Mouse (Mus musculus) lung, embryonic 14.5 days (tissue): Measurements from ENCODE around the gene Fam169b. TPM values are rescaled to one million over a fixed set of nuclear protein-coding genes. Genes with fewer than 3 reads are reported as not detected.

Source experiments
- ATAC-seq: fragments of 200-750 bp; cut with Nextera tagmentation; 2 replicates; pipeline ENCODE4 v1.8.0; 2017; ENCODE audit warnings: mild to moderate bottlenecking, moderate TSS enrichment, moderate library complexity; ENCODE audit not compliant: insufficient read depth
- DNase-seq: peaks from one replicate; pipeline ENCODE4 v3.0.0-alpha.2; 2015
- H3K27ac ChIP-seq: fragments of 300-500 bp; sonication (generic); 2 replicates; pipeline ENCODE4 v1.5.1; 2014; ENCODE audit warnings: low read depth, mild to moderate bottlenecking, moderate library complexity
- H3K27me3 ChIP-seq: fragments of 300-500 bp; sonication (generic); 2 replicates; pipeline ENCODE4 v1.6.1; 2014; ENCODE audit warnings: low read length, control low read depth; ENCODE audit not compliant: insufficient read depth
- H3K36me3 ChIP-seq: fragments of 300-500 bp; sonication (generic); 2 replicates; pipeline ENCODE4 v1.6.1; 2014; ENCODE audit warnings: control low read depth; ENCODE audit not compliant: insufficient read depth
- H3K4me1 ChIP-seq: fragments of 300-500 bp; sonication (generic); 2 replicates; pipeline ENCODE4 v1.6.1; 2014; ENCODE audit warnings: antibody characterized with exemption, control low read depth; ENCODE audit not compliant: insufficient read depth
- H3K4me2 ChIP-seq: fragments of 300-500 bp; sonication (generic); 2 replicates; pipeline ENCODE4 v1.6.1; 2014; ENCODE audit warnings: mild to moderate bottlenecking
- H3K4me3 ChIP-seq: fragments of 300-500 bp; sonication (generic); 2 replicates; pipeline ENCODE4 v1.5.1; 2014; ENCODE audit warnings: low read depth, low read length
- H3K9ac ChIP-seq: fragments of 300-500 bp; sonication (generic); 2 replicates; pipeline ENCODE4 v1.6.1; 2014
- H3K9me3 ChIP-seq: fragments of 300-500 bp; sonication (generic); 2 replicates; pipeline ENCODE4 v1.6.1; 2016; ENCODE audit warnings: low read depth, low read length, control low read depth
- CTCF ChIP-seq: IDR thresholded peaks from 2 replicates; pipeline ENCODE4 v1.5.1; 2016; ENCODE audit warnings: antibody characterized with exemption, low read depth
- WGBS: fragments of 180-500 bp; shearing (Covaris S2); extraction: QIAGEN DNeasy Blood & Tissue Kit; methylation state at CpG from one replicate; pipeline ENCODE4 v1.1.7; 2014; 5-methylcytosine and 5-hydroxymethylcytosine counted together
- polyA plus RNA-seq: library from polyadenylated mRNA; unstranded; fragments of >200 nt; fragmentation: Nextera tagmentation; extraction: Ambion mirVana; gene quantifications from 2 replicates; pipeline ENCODE4 v1.2.1, GENCODE M21; 2014

Fam169b gene
- polyA plus RNA-seq, 1 experiment from 2014 or later: 1.5 TPM

GRCm38 (mm10) chr7:68365711-68366110, 92.1 kb downstream of the Fam169b start:
- TF ChIP-seq CTCF: no peak
- Histone ChIP-seq H3K36me3 (no peaks in the 10 kb centered on the region), H3K4me3 (no peak overlapping the region), H3K27me3 (peaks cover under 1% of the 10 kb centered on the region; the same call in 1 of the 2 replicates), H3K9me3 (no peaks in the 10 kb centered on the region), H3K27ac (no peak overlapping the region), H3K4me1 (no peaks in the 10 kb centered on the region), H3K4me2 (no peak overlapping the region), H3K9ac (no peak overlapping the region)
- 69% methylated on average over 9 of the region's 9 CpGs for WGBS
- DNase-seq: peak; percentile 70
- no peak for ATAC-seq

- Histone ChIP-seq H3K9me3 (no peaks in the 10 kb centered on the region), H3K4me2 (no peak overlapping the region), H3K27me3 (peaks cover 15% of the 10 kb centered on the region), H3K4me3 (no peak overlapping the region), H3K27ac (no peak overlapping the region), H3K9ac (no peak overlapping the region), H3K4me1 (no peaks in the 10 kb centered on the region), H3K36me3 (no peaks in the 10 kb centered on the region)
- no peak for TF ChIP-seq CTCF
- ATAC-seq (no peak), DNase-seq (no peak)
- 78% methylated on average over 12 of the region's 12 CpGs for WGBS
These were observed 95.3 kb downstream of the Fam169b start for GRCm38 (mm10) chr7:68368948-68369347.

- ATAC-seq (peak; percentile 62; the same call in 1 of the 2 replicates), DNase-seq (peak; percentile 96)
- peak overlapping the region; percentile 26; the same call in 1 of the 2 replicates for H3K4me3 ChIP-seq
- 1% methylated on average over 12 of the region's 13 CpGs for WGBS
- H3K4me1 ChIP-seq: no peaks in the 10 kb centered on the region
- no peaks in the 10 kb centered on the region for H3K36me3 ChIP-seq
- H3K9ac ChIP-seq: no peak overlapping the region
- H3K4me2 ChIP-seq: peak overlapping the region; percentile 55
- no peak overlapping the region for H3K27ac ChIP-seq
- peaks cover 15% of the 10 kb centered on the region for H3K27me3 ChIP-seq
- no peaks in the 10 kb centered on the region for H3K9me3 ChIP-seq
- TF ChIP-seq CTCF: peak; percentile 97
These were observed 96.1 kb downstream of the Fam169b start for GRCm38 (mm10) chr7:68369694-68370093.

- H3K27ac ChIP-seq: no peak overlapping the region
- no peak overlapping the region for H3K4me3 ChIP-seq
- TF ChIP-seq CTCF: peak; percentile 92
- no peaks in the 10 kb centered on the region for H3K36me3 ChIP-seq
- H3K27me3 ChIP-seq: peaks cover 15% of the 10 kb centered on the region
- 15% methylated on average over 16 of the region's 16 CpGs for WGBS
- DNase-seq (peak; percentile 96), ATAC-seq (peak; percentile 52; the same call in 1 of the 2 replicates)
- H3K4me1 ChIP-seq: no peaks in the 10 kb centered on the region
- H3K9me3 ChIP-seq: no peaks in the 10 kb centered on the region
- peak overlapping the region; percentile 57 for H3K4me2 ChIP-seq
- no peak overlapping the region for H3K9ac ChIP-seq
These were observed 100.6 kb downstream of the Fam169b start for GRCm38 (mm10) chr7:68374109-68374857.

GRCm38 (mm10) chr7:68382187-68382586, 108.5 kb downstream of the Fam169b start:
- H3K4me2 ChIP-seq: peak overlapping the region; percentile 1; the same call in 1 of the 2 replicates
- no peak for TF ChIP-seq CTCF
- peaks cover 7% of the 10 kb centered on the region; the same call in 1 of the 2 replicates for H3K4me1 ChIP-seq
- no peaks in the 10 kb centered on the region for H3K36me3 ChIP-seq
- WGBS: 11% methylated on average over 9 of the region's 9 CpGs
- DNase-seq: peak; percentile 81
- H3K27me3 ChIP-seq: no peaks in the 10 kb centered on the region
- no peak overlapping the region for H3K4me3 ChIP-seq
- peak; percentile 81; the same call in 1 of the 2 replicates for ATAC-seq
- H3K9ac ChIP-seq: no peak overlapping the region
- H3K27ac ChIP-seq: no peak overlapping the region
- H3K9me3 ChIP-seq: no peaks in the 10 kb centered on the region

GRCm38 (mm10) chr7:68386767-68387166, 113.1 kb downstream of the Fam169b start:
- no peak overlapping the region for H3K27ac ChIP-seq
- no peaks in the 10 kb centered on the region for H3K27me3 ChIP-seq
- 62% methylated on average over 3 of the region's 3 CpGs for WGBS
- no peaks in the 10 kb centered on the region for H3K36me3 ChIP-seq
- no peak overlapping the region for H3K9ac ChIP-seq
- no peak overlapping the region for H3K4me3 ChIP-seq
- no peak for TF ChIP-seq CTCF
- H3K4me1 ChIP-seq: peaks cover 7% of the 10 kb centered on the region; the same call in 1 of the 2 replicates
- DNase-seq (no peak), ATAC-seq (no peak)
- H3K9me3 ChIP-seq: no peaks in the 10 kb centered on the region
- no peak overlapping the region for H3K4me2 ChIP-seq

- Histone ChIP-seq H3K27me3 (no peaks in the 10 kb centered on the region), H3K4me1 (no peaks in the 10 kb centered on the region), H3K27ac (no peak overlapping the region), H3K4me2 (no peak overlapping the region), H3K36me3 (no peaks in the 10 kb centered on the region), H3K9me3 (no peaks in the 10 kb centered on the region), H3K9ac (no peak overlapping the region), H3K4me3 (no peak overlapping the region)
- ATAC-seq: no peak
- TF ChIP-seq CTCF: no peak
- 74% methylated on average over 6 of the region's 6 CpGs for WGBS
- DNase-seq: no peak
These were observed 122.2 kb downstream of the Fam169b start for GRCm38 (mm10) chr7:68395707-68396333.
